Mouse (Mus musculus) right cerebral cortex, postnatal 10 days (tissue): Measurements from ENCODE around the gene Nrip1.

Experiments
- DNase-seq, 2 experiments: peaks; one replicate each; pipeline ENCODE4 v3.0.0; 2021; ENCODE audit warnings: low spot score in 2 of 2

The Nrip1 gene

DNA sequence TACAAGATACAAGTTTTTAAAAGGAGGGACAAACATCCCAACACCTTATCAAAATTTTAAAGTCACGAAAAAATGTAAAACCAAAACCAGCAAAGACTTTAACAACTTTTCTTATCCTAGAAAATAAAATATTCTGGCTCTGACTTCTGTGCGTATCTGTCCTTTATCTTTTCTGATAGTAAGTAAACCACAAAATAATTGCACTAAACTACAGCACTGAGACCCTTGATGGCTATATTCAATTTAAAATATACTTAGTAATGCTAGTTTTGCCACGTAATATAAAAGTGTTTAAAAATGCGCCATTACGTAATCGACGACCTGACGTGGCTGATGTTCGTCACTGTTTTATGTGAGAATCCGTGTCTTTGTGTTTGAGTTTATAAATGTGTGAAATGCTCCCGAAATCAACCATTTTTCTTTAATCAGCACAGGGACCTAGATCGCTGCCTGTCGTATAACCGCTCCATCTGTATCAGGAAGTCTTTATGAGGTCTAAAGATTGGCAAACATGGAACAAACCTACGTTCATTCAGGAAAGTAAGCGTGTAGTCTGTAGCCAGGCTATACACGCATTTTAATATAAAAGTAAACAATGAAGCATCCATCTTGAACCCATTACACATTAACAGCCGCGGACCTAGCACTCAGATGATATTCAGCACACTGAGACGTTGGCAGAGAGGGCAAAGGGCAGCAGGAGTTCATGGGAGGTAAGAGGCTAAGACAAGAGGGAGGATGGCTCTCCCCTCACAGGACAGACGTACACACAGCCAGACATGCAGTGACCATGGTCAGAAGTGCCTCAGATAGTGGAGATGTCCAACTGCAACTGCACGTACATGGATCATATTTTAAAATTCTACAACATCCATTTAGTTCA, 56.4 kb downstream of the Nrip1 start:
- peak in 1 of 2 experiments; percentile 13 for DNase-seq

DNA sequence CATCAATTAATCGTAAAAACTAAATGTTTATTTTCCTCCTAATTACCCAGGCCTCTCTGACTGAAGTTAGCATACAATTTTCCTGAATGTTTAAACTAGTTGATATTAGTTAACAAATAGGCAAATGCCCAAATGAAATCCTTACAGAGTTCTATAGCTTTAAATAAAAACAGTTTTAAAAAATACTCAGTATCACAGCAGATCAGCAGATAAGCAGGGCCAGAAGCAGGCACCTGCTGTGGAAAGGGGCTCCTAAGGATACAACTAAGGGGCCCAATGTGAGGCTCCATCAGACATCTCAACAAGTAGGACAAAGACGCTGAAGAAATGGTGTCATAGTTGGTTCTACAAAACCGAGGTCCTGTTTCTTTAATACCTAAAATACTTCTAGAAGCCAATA, 58.0 kb downstream of the Nrip1 start:
- DNase-seq: no peak

DNA sequence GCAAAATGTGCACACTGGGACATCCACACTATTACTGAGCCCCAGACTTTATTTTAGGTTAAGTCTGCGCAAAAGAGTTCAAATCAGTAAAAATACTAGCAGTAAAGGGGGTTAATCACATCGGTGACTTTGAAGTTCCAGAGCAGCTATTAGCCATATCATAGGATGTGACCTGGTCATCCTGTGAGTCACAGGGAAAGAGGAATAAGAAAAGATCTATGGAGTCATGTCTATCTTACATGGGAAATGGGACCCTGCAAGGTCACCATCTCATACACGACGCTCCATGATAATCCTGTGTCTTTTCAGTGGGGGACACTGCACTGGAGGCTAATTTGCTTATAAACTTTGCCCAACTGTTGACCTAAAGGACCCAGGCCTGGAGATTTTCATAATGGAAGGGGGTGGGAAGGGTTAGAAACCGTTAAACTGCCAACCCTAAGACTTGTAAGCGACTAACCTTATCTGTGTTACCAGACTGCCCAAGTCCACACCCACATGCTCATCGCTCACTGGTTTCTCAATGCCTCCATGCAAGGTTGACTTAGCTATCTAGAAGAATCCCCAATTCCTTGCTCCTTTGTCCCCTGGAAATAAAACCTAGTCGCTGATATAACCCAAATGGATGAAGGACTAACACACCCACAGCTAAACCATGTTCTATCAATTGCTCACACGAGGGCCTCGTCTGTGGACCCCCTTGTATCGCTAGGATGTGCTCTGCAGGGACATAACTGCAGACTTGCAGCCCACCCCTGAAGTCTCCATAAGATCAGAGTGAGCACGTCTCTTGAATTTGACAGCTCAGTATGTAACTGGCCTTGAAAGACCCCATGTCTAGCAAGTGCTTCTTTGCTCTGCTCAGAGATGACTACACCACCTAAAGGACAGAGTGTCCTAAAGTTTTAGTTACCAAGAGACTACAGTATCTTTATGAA, 59.3 kb downstream of the Nrip1 start:
- peak in 1 of 2 experiments; percentile 9 for DNase-seq

DNA sequence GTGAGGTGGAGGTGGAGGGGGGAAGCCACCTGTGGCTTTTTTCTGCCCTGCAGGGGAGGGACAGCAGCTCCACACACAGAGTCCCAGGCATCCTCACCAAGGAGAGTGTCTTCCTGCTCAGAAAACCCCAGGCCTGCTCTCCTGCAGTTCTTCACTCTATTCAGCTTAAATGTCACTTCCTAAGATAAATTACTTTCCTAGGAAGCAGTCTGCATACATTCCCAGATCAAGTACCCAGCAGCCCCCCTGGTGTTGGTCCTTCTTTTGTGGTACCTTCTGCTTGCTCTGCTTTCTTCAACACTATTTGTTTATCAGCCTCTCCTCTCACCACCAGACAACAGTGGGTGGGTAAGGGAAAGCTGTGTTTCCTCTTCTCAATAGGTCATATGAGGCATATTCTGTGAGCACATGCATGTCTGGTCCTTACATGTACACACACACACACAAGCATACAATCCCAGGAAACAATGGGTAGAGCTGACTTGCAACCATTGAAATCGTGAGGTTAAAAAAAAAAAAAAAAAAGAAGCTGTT, 60.7 kb downstream of the Nrip1 start:
- peak in 1 of 2 experiments; percentile 5 for DNase-seq

DNA sequence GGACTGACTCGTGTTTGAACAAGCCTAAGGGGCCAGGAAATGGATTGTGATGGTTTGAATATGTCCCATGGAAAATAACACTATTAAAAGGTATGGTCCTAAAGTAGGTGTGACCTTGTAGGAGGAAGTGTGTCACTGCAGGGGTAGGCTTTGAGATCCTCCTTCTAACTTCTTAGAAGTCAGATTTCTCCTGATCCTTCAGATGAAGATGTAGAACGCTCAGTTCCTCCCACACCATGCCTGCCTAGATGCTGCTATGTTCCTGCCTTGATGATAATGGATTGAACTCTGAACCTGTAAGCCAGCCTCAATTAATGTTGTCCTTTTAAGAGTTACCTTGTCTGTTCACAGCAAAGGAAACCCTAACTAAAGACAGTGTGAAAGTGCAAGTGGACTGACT, 62.8 kb downstream of the Nrip1 start:
- no peak for DNase-seq

DNA sequence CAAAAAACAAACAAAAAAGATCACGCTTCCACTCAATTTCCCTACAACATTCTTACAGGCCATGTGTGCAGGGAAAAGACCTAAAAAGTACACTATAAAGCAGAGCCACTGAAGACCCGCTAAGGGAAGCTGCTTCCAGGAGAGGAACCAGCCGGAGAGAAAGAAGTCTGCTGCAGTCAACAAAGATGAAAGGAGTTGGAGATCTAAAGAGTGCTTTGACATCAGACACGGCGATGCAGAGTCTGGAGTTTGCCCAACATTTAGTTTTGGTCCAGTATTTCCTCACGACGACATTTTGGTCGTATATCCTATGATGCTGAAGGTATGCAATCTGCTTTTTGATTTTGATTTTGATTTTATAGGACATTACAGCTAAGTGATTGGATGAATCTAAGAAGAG, 63.3 kb downstream of the Nrip1 start:
- DNase-seq: no peak

DNA sequence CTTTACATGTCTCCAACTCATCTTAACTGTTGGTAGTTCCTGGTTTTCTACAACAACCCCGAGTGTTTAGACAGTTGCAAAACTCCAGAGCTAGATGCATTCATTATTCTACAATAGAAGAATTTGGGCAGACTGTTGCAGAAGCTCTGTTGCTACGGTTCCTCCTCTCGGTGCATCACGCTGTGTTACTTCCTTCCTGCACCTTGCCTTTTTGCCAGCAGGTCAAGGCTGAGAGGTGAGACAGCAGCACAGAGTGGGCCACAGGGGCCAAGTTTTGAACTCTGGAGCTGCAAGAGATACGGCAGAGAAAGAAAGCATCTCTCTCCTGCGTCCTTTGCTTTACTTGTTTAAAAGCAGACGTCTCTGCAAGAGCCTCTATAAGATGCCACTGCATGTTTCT, 64.3 kb downstream of the Nrip1 start:
- DNase-seq: no peak

DNA sequence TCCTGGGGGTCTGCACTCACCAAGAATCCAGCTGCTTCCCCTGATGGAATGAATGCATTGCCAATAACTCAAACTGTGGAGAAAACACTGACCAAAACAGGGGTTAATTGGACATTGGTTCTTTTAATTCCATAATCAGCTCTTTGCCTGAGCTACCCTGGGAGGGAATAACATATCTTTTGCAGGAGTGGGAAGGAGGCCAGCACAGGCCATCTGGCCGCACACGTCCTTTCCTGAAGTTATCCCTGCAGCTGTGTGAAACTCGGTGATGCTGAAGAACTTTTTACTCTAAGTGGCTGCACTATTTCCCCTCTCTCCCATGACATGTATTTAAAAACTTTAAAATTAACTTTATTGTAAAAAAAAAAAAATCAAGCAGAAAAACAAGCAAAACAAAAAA, 66.6 kb downstream of the Nrip1 start:
- DNase-seq: no peak

DNA sequence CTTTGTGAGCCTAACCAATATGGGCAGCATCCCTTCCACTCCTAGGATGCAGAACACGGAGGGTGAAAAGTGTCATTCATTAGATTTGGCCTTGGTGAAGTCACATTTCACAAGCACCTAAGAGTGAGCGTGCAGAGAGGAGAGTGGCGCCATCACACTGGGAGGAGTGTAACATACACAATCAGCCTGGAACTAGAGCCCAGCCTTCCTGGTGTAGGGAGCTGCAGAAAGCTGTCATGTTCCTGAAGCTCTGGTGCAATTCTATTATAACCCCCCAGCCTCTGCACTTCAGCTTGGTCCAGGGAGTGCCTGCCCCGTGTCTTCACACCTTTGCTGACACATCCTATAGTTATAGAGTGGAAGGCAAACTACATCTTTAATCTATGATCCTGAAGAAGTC, 67.2 kb downstream of the Nrip1 start:
- no peak for DNase-seq

DNA sequence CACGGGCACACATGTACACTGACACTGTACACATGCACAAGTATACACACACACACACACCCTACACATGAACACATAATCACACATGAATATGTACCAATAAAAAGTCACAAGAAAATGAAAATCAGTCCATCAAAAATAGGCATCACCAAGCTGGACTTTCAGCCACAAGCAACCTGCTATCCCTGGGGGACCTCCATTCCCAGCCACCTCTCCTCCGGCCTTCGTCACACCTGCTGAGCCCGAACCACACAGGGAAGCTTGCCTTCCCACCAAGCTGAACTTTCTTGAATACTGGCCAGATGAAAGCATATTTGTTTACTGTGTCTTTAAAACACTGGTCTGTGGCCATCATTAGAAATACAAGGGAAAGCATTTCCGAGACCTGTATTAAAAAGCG, 70.2 kb downstream of the Nrip1 start:
- DNase-seq: no peak

DNA sequence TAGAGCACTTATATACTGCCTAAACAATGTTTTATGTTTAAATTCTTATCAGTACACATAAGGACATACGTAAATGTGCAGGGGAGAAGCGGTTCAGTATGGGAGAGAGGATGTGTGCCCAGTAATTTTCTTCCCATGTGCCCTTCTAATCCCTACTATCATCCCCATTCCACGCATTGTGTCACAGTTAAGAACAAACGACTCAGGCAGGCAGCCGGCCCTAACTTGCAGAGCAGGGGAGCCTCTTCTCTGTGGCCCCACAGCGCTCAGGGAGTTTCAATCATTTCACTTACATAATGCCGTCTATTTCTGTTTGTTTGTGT, 71.9 kb downstream of the Nrip1 start:
- no peak for DNase-seq

DNA sequence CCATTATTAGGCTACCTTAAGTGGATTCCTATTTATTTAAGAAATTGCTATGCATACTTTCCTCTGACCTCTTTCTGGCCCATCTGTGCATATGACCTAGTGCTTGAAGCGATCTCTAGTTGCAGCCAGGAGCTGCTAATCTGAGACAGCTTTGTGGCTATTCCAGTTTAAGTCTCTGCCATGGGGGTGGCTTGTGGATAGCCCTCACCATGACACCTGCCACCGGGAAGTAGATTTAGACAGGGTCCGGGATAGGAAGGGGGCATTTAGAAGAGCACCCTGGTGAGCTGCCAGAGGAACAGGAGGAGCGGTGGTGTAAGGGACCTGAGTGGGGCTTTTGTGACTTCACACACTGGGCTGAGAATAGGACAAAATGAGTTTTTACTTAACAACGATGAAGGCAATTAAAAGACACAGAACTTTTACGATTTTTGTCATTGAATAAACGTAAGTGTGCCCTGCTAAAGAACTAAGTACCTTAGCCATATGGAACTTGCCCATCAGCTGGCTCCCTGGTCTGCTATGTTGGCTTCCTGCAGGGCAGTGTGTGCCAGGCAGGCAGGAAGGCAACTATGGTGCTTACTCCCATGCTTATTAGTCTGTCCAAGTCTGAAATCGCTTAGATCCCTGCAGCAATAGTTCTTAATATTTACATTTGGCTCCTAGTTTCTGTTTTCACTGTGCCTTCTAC, 72.4 kb downstream of the Nrip1 start:
- no peak for DNase-seq

DNA sequence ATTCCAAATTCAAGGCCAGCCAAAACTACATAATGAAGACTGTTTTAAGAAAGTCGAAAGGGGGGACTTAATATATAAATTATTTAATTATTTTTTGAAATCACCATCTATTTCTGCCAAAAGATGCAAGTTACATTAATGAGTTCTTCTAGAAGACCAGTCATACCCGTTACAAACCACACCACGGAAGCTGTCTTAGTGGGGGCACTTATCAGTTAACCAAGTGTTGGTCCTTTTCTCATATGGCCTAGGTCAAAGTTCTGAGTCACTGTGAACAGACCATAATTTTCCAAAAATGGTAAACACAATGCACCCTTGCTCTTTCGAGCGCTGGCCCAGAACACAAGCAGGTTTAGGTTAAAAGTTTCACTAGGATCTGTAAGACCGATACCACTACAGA, 73.2 kb downstream of the Nrip1 start:
- DNase-seq: no peak

DNA sequence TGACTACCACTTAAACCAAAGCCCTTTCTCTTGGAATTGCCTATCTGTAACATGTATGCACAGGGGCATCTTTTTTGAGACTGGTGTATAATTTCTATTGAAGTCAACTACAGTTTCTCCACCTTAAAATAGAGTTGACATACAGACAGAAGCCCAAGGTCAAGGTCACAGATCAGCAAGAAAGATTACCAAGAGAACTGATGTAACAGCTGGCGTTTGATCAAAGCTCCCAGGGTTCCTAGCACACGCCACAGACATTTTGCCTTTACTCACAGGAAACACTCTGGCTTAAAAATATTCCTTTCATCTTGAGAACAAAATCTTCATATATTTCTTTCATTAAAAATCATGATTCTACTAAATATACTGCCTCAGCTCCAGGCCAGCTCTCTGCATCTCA, 74.1 kb downstream of the Nrip1 start:
- no peak for DNase-seq

DNA sequence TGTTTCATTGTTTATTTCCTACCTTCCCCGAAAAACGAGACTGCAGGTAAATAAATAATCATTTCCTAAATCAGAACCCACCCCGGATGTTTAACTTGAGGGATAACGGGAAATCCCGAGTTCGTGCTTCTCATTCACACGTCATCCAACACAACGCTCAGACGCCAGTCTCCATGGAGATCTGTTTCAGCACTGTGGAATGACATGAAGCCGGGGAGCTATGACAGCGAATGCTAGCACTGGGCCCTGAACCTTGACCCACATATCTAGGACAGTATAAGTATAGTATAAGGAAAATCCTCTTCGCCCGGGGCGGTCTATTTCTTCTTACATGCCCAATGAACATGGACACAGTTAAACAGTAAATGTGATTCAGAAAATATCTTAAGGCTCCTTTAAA, 78.3 kb downstream of the Nrip1 start:
- DNase-seq: no peak

DNA sequence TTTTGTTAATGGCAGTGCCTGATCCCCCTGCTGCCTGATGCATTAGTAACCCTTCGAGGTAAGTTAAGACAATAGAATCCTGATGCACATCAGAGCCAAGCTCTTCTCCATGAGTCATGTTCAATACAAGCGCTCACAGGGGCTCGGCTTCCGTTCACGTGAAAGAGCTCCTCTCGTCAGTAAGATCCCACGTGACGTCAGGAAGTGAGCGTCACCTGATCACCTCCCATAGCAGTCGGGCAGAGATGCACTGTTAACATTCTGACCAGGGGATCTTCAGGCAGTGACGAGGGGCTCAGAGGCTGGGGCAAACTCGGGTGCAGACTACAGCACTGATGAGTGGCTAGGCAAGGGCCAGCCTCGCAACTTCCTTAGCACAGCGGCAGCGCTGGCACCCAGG, 79.1 kb downstream of the Nrip1 start:
- DNase-seq: no peak

DNA sequence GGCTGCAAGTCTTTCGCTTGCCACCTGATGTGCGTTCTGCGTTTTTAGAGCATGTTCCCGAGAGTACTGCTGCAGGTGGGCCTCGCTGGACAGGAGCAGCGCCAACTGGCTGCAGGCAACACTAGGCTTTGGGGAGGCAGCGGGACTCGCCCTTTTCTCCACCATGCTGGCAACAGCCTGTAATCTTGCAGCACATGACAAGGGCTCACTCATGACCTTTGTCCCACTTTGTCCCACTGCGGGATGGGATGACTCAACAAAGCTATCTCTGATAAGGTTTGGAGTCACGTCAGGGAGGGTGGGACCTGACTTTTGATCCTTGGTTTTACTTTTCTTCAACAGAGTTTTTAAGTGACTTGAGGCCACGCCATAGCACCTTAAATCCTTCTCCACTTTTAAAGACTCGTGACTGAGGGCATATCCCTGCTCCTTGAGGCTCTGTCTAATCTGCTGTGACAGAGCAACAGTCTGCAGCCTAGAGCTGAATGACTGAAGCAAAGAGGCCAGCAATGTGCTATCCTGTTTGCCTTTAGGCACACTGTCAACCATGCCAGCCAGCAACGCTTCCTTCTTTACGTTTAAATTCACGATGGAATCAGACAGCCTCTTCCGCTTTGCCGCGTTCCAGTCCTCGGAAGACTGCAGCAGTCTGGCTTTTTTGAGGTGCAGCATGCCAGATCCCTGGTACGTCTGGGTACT, 79.7 kb downstream of the Nrip1 start:
- peak in 1 of 2 experiments; percentile 22 for DNase-seq

DNA sequence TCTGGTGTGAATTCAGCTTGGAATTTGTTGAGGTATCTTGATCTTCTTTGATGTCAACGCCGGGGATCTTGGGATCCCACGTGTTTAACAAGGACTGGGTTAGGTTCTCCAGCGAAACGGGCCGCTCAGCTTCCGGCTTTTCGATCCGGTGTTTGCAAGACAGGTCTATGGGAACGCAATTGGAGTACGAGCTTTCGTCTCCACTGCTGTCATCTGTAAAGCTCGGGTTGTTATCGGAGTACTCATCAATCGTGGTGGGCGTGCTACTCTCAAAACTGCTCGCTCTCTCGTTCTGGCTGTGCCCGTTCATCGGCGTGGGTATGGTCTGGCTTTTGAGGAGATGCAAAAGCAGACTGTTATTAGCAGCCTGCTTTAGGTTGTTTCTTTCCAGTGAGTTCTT, 80.5 kb downstream of the Nrip1 start:
- DNase-seq: peak in 1 of 2 experiments; percentile 20

DNA sequence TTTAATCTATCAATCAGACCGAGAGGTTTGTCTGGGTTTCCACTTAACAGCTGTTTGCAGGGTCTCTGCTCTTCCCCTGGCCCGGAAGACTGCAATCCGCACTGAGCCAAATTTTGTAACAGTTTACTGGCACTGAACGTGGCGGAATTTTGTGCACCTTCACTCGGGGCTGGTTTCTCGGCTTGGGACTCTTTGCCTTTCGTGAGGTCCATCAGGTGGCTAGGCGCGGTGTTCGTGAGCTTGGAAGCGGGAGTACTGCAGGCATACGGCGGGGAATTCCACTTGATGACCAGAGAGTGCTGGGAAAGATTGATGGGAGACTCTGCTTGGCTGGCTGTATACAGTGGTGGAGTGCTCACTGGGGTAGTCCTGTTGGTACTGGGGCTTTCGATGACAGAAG, 81.0 kb downstream of the Nrip1 start:
- DNase-seq: no peak

DNA sequence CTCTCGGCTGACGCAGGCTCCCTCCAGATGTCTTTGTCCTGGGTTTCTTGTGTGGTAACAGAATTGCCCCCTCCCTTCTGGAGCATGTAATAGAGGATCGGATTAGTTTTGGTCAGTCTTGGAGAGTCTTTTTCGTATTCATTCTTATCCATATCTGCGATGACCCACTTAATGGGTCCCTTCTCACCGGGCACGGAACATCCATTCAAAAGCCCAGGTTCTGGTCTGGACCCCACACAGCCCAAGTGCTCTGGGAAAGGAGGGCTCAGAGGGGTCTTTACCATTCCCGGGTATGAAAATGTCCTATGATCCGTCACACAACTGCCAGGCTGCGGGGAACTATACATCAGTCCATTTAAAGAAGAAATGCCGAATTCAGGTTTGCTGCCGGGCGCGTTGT, 82.3 kb downstream of the Nrip1 start:
- DNase-seq: no peak

DNA sequence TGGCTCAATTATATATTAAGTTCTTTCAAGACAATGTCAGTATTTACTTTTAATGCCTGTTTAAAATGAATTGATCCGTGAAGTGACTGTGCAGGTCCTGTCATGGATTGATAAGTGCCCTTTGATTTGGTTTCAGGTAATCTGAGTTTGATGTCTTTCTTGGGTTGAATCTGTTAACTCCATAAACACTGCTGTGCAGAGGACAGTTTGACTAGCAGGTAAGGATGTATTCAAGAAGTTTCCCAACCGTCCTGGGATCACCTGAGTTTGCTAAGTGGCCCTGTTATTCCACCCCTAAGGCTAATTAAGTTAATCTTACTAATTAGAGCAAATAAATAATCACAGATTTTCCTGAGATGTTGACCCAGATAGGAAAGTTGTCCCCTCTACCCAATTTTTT, 84.1 kb downstream of the Nrip1 start:
- no peak for DNase-seq
